Mouse (Mus musculus) myocyte (in vitro differentiated cells): ENCODE results near the gene Zfp27. TPM values are rescaled to one million over a fixed set of nuclear protein-coding genes. Genes with fewer than 3 reads are reported as not detected.

Experiments
- H3K27me3 ChIP-seq: one replicate; pipeline ENCODE4 v1.6.1; 2011; ENCODE audit not compliant: control insufficient read depth, insufficient read depth, insufficient read length
- H3K36me3 ChIP-seq: one replicate; pipeline ENCODE4 v1.6.1; 2011; ENCODE audit not compliant: control insufficient read depth, insufficient read depth
- H3K4me2 ChIP-seq: one replicate; pipeline ENCODE4 v1.6.1; 2011; ENCODE audit warnings: low read depth, control low read depth
- H3K4me3 ChIP-seq: one replicate; pipeline ENCODE4 v1.5.1; 2011; ENCODE audit warnings: mild to moderate bottlenecking, control low read depth, moderate library complexity
- H3K79me2 ChIP-seq: one replicate; pipeline ENCODE4 v1.6.1; 2011; ENCODE audit not compliant: control insufficient read depth, insufficient read depth
- H3ac ChIP-seq: one replicate; pipeline ENCODE4 v1.6.1; 2011; ENCODE audit not compliant: control insufficient read depth, insufficient read length
- CEBPB ChIP-seq: IDR thresholded peaks from 2 replicates; pipeline ENCODE4 v1.6.1; 2011; ENCODE audit warnings: mild to moderate bottlenecking, moderate library complexity; ENCODE audit not compliant: poor library complexity, insufficient read depth, severe bottlenecking
- E2F4 ChIP-seq: IDR thresholded peaks from one replicate; pipeline ENCODE4 v1.6.1; 2011; ENCODE audit warnings: mild to moderate bottlenecking, control low read depth, moderate library complexity; ENCODE audit not compliant: insufficient read depth
- MAX ChIP-seq: IDR thresholded peaks from one replicate; pipeline ENCODE4 v1.6.1; 2011; ENCODE audit warnings: low read depth, mild to moderate bottlenecking, control low read depth
- MYOD1 ChIP-seq, 3 experiments: IDR thresholded peaks; one replicate each; pipeline ENCODE4 v1.6.1; 2011; ENCODE audit warnings: control low read depth in 2 of 3, low read depth in 2 of 3, mild to moderate bottlenecking in 2 of 3, moderate library complexity in 1 of 3; ENCODE audit not compliant: insufficient read length in 2 of 3, control insufficient read depth in 1 of 3
- MYOG ChIP-seq, 3 experiments: IDR thresholded peaks; one replicate each; pipeline ENCODE4 v1.6.1; 2011; ENCODE audit warnings: control low read depth in 2 of 3, low read depth in 2 of 3, mild to moderate bottlenecking in 2 of 3; ENCODE audit not compliant: insufficient read length in 2 of 3, control insufficient read depth in 1 of 3, insufficient read depth in 1 of 3
- POLR2A ChIP-seq: IDR thresholded peaks from one replicate; pipeline ENCODE4 v1.6.1; 2011; ENCODE audit warnings: low read depth, mild to moderate bottlenecking, control low read depth, moderate library complexity; ENCODE audit not compliant: insufficient read length
- POLR2AphosphoS2 ChIP-seq: IDR thresholded peaks from one replicate; pipeline ENCODE4 v1.6.1; 2011; ENCODE audit warnings: low read depth, control low read depth; ENCODE audit not compliant: insufficient read length
- REST ChIP-seq: IDR thresholded peaks from one replicate; pipeline ENCODE4 v1.6.1; 2011; ENCODE audit warnings: mild to moderate bottlenecking, control low read depth, moderate library complexity; ENCODE audit not compliant: insufficient read depth, insufficient read length
- SRF ChIP-seq: IDR thresholded peaks from one replicate; pipeline ENCODE4 v1.6.1; 2011; ENCODE audit warnings: low read depth; ENCODE audit not compliant: control insufficient read depth, insufficient read length
- TCF12 ChIP-seq: IDR thresholded peaks from one replicate; pipeline ENCODE4 v1.6.1; 2011; ENCODE audit warnings: mild to moderate bottlenecking, control low read depth; ENCODE audit not compliant: poor library complexity, insufficient read depth, severe bottlenecking
- TCF3 ChIP-seq: IDR thresholded peaks from one replicate; pipeline ENCODE4 v1.6.1; 2011; ENCODE audit warnings: low read depth, control low read depth; ENCODE audit not compliant: insufficient read length
- USF1 ChIP-seq: IDR thresholded peaks from one replicate; pipeline ENCODE4 v1.6.1; 2011; ENCODE audit warnings: low read depth, mild to moderate bottlenecking, control low read depth, moderate library complexity
- polyA plus RNA-seq: library from polyadenylated mRNA; unstranded; fragments of >200 nt; fragmentation: generic; extraction: Trizol; gene quantifications from one replicate; pipeline ENCODE4 v1.2.1, GENCODE M21; 2012; ENCODE audit warnings: missing spikeins

Gene Zfp27
- polyA plus RNA-seq, 1 experiment = 3.9 TPM

GRCm38 (mm10) chr7:29844616-29845015 is 61.8 kb downstream of the Zfp27 start:
- TF ChIP-seq TCF12 (no peak), E2F4 (no peak), MAX (no peak), MYOD1 (IDR thresholded peaks at IDR 0.05; ENCODE audit: control insufficient read depth in 1 of 3, insufficient read length in 2 of 3, low read depth in 2 of 3) (no peak), CEBPB (no peak), USF1 (no peak), REST (no peak), POLR2AphosphoS2 (no peak), POLR2A (no peak), SRF (no peak), MYOG (IDR thresholded peaks at IDR 0.05; ENCODE audit: control insufficient read depth in 1 of 3, insufficient read depth in 1 of 3, insufficient read length in 2 of 3, low read depth in 2 of 3) (no peak), TCF3 (no peak)
- Histone ChIP-seq H3K79me2 (no peaks in the 10 kb centered on the region), H3K4me2 (no peak overlapping the region), H3K36me3 (peaks cover 13% of the 10 kb centered on the region), H3K4me3 (no peak overlapping the region), H3K27me3 (no peaks in the 10 kb centered on the region), H3ac (no peak overlapping the region)

Other genes with a start within 250 kb of the Zfp27 start
- 0.01 TPM for gene Catsperg2, start 179.5 kb downstream of the Zfp27 start, polyA plus RNA-seq
- 4.7 TPM for gene Zfp84, start 138.0 kb downstream of the Zfp27 start, polyA plus RNA-seq
- 3.3 TPM for gene Zfp30, start 122.6 kb downstream of the Zfp27 start, polyA plus RNA-seq
- 5.1 TPM for gene Zfp790, start 90.5 kb downstream of the Zfp27 start, polyA plus RNA-seq
- 0.96 TPM for gene Zfp940, start 52.9 kb downstream of the Zfp27 start, polyA plus RNA-seq
- 1.7 TPM for gene Zfp420, start 46.6 kb downstream of the Zfp27 start, polyA plus RNA-seq
- 2.4 TPM for gene Zfp383, start 1.7 kb upstream of the Zfp27 start, polyA plus RNA-seq
- 1.5 TPM for gene Zfp74, start 47.5 kb upstream of the Zfp27 start, polyA plus RNA-seq
- 27.4 TPM for gene Zfp568, start 77.4 kb upstream of the Zfp27 start, polyA plus RNA-seq
- gene Zfp14, start 144.8 kb upstream of the Zfp27 start, polyA plus RNA-seq = 0.97 TPM
- gene Zfp82, start 166.3 kb upstream of the Zfp27 start, polyA plus RNA-seq = 2.8 TPM
- gene Gm26920, start 183.8 kb upstream of the Zfp27 start, polyA plus RNA-seq = 0.32 TPM
- gene Zfp566, start 184.0 kb upstream of the Zfp27 start, polyA plus RNA-seq = 4.3 TPM
- gene Zfp260, start 188.2 kb upstream of the Zfp27 start, polyA plus RNA-seq = 11.3 TPM
- gene Zfp382, start 215.4 kb upstream of the Zfp27 start, polyA plus RNA-seq = 1.1 TPM